Mouse (Mus musculus) ES-E14 (cell line): ENCODE measurements at regions not wholly inside any gene's neighbourhood (a gene's known extent, or its start where the extent isn't known, plus 50 kb on each side); places are given as distances from the start of the nearest gene placed in this dataset.

Experiments
- CHD2 ChIP-seq: IDR thresholded peaks from 2 replicates; pipeline ENCODE4 v1.6.1; 2014; ENCODE audit warnings: mild to moderate bottlenecking, low read depth, low read length, inconsistent platforms
- HCFC1 ChIP-seq: IDR thresholded peaks from 2 replicates; pipeline ENCODE4 v1.6.1; 2012; ENCODE audit warnings: low read length, inconsistent platforms, borderline replicate concordance; ENCODE audit not compliant: insufficient read depth

DNA sequence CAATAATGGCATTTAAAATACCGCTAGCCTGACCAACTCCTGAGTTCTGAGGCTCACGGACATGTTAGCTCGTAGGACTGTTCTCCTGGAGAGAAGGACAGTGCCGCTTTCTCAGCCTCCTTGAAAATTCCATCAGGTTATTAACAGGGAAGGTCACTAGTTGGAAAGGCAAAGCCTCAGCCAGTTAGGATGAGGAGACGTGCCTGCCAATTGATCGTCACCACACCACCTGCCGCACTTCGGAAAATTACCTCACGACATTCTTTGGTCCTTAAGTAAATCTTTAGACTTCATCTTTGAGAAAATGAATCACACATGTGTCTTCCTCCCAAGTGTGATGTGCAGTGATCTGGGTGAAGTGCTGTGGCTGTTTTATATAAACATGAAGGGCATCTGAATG is 347.8 kb upstream of the Nfe2l3 start:
- TF ChIP-seq CHD2 (no peak), HCFC1 (no peak)
